Mouse (Mus musculus) midbrain, postnatal 0 days (tissue): ENCODE data around the gene Ccdc88c. TPM values are rescaled to one million over a fixed set of nuclear protein-coding genes. Genes with fewer than 3 reads are reported as not detected.

Experiments
- ATAC-seq: fragments of 200-750 bp; cut with Nextera tagmentation; 2 replicates; pipeline ENCODE4 v1.8.0; 2017; ENCODE audit warnings: moderate number of reproducible peaks, mild to moderate bottlenecking, moderate TSS enrichment, moderate library complexity; ENCODE audit not compliant: low FRiP score
- DNase-seq: peaks from one replicate; pipeline ENCODE4 v3.0.0-alpha.2; 2015; ENCODE audit warnings: low spot score
- H3K27ac ChIP-seq: fragments of 300-500 bp; sonication (generic); 2 replicates; pipeline ENCODE4 v1.5.1; 2014; ENCODE audit warnings: low read depth, mild to moderate bottlenecking, low read length, mixed read lengths
- H3K27me3 ChIP-seq: fragments of 300-500 bp; sonication (generic); 2 replicates; pipeline ENCODE4 v1.6.1; 2014; ENCODE audit warnings: low read length, control low read depth, mixed read lengths; ENCODE audit not compliant: insufficient read depth
- H3K36me3 ChIP-seq: fragments of 300-500 bp; sonication (generic); 2 replicates; pipeline ENCODE4 v1.6.1; 2014; ENCODE audit warnings: low read length, control low read depth, mixed read lengths; ENCODE audit not compliant: insufficient read depth
- H3K4me1 ChIP-seq: fragments of 300-500 bp; sonication (generic); 2 replicates; pipeline ENCODE4 v1.6.1; 2014; ENCODE audit warnings: mild to moderate bottlenecking, control low read depth, antibody characterized with exemption, low read length, mixed read lengths; ENCODE audit not compliant: insufficient read depth
- H3K4me2 ChIP-seq: fragments of 300-500 bp; sonication (generic); 2 replicates; pipeline ENCODE4 v1.6.1; 2014; ENCODE audit warnings: low read depth, mild to moderate bottlenecking, low read length, mixed read lengths; ENCODE audit not compliant: poor library complexity, severe bottlenecking
- H3K4me3 ChIP-seq: fragments of 300-500 bp; sonication (generic); 2 replicates; pipeline ENCODE4 v1.5.1; 2014; ENCODE audit warnings: low read depth, mild to moderate bottlenecking, low read length, moderate library complexity
- H3K9ac ChIP-seq: fragments of 300-500 bp; sonication (generic); replicated peaks from 2 replicates; pipeline ENCODE4 v1.6.1; 2014; ENCODE audit warnings: mild to moderate bottlenecking, low read length, moderate library complexity, mixed read lengths; ENCODE audit not compliant: poor library complexity, severe bottlenecking
- H3K9me3 ChIP-seq: fragments of 300-500 bp; sonication (generic); 2 replicates; pipeline ENCODE4 v1.6.1; 2016; ENCODE audit warnings: low read length, control low read depth
- CTCF ChIP-seq: IDR thresholded peaks from 2 replicates; pipeline ENCODE4 v1.5.1; 2016; ENCODE audit warnings: antibody characterized with exemption, mild to moderate bottlenecking
- WGBS: fragments of 180-500 bp; shearing (Covaris S2); extraction: QIAGEN DNeasy Blood & Tissue Kit; methylation state at CpG from one replicate; pipeline ENCODE4 v1.1.7; 2014; 5-methylcytosine and 5-hydroxymethylcytosine counted together
- polyA plus RNA-seq: library from polyadenylated mRNA; unstranded; fragments of >200 nt; fragmentation: Nextera tagmentation; extraction: Ambion mirVana; gene quantifications from 2 replicates; pipeline ENCODE4 v1.2.1, GENCODE M21; 2015
- total RNA-seq: library from RNA; depleted of rRNA; stranded (reverse); fragments of >200 nt; gene quantifications from 2 replicates; pipeline ENCODE4 v1.2.3, GENCODE M21; 2014

The Ccdc88c gene
- total and polyA plus RNA-seq, 2 experiments from 2014 or later, result 12.6 to 24.8 TPM

DNA sequence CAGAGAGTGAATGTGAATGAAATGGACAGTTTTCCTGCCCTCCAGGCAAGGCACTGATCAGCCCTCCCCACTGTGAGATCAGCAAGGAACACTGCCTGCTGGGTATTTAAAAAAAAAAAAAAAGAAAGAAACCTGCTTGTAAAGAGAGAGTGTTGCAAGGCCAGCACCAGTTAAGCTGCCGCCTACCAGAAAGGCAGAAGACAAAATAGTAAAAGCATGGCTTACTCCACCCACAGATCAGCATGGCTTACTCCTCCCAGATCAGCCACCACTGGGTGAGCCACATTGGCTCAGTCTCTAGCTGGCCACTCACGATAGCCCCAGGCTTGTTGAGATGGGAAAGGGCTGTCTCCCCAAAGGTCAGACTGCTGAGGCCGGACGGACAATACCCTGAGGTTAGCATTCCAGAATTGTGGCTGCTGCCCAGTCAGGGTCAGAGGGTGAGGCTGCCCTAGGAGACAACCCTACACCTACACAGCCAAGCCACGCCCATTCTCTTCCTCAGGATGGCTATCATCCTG lies 32.4 kb downstream of the Ccdc88c start:
- Histone ChIP-seq H3K4me3 (no peak overlapping the region), H3K4me1 (peaks cover 11% of the 10 kb centered on the region; the same call in 1 of the 2 replicates), H3K36me3 (no peaks in the 10 kb centered on the region), H3K4me2 (no peak overlapping the region), H3K27ac (no peak overlapping the region), H3K9ac (no peak overlapping the region), H3K27me3 (no peaks in the 10 kb centered on the region), H3K9me3 (no peaks in the 10 kb centered on the region)
- TF ChIP-seq CTCF, result no peak
- WGBS, result 27% methylated on average over 5 of the region's 5 CpGs
- no peak for DNase-seq
- ATAC-seq, result peak; percentile 13; the same call in 1 of the 2 replicates

DNA sequence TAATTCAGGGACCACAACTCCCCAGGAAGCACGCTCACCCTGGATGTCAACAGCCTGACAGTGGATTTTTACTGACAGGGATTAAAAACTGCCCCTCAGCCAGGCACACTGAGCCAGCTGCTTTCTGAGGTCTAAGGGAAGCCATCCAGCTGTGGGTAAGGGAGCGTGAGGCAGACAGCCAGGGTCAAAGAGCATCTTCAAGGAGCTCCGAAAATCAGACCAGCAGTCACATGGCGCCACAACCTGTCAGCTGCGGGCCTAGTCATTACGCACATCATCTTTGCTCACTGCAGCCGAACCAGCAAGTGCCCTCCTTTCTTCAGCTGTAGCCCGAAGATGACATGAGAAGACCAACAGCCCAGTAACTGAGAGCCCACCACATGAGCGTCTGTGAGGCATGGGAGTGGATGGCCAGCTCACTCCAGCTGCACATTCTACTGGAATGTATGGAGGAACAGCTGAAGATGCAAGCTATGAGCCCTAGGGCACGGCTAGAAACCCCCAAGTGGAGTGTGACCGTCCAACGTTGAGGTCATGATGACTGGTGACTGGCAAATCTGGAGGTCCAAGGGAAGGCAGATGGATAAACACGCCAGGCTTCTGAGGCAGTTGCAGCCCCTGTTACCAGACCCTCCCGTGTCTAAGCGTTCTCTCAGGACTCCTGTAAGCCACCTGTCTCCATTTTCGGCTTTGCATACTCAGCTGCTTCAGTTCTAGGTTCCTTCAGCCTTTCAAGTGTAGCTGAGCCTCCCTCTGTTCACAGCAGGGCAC lies 33.1 kb downstream of the Ccdc88c start:
- no peak overlapping the region for H3K27ac ChIP-seq
- H3K9me3 ChIP-seq, result no peaks in the 10 kb centered on the region
- peaks cover 11% of the 10 kb centered on the region; the same call in 1 of the 2 replicates for H3K4me1 ChIP-seq
- 29% methylated on average over 16 of the region's 16 CpGs for WGBS
- no peak for DNase-seq
- no peak for TF ChIP-seq CTCF
- ATAC-seq, result 0 out of 2 replicates have a peak, but pooled peaks have one; percentile 16
- H3K36me3 ChIP-seq, result no peaks in the 10 kb centered on the region
- H3K4me3 ChIP-seq, result no peak overlapping the region
- H3K4me2 ChIP-seq, result no peak overlapping the region
- no peak overlapping the region for H3K9ac ChIP-seq
- H3K27me3 ChIP-seq, result no peaks in the 10 kb centered on the region

DNA sequence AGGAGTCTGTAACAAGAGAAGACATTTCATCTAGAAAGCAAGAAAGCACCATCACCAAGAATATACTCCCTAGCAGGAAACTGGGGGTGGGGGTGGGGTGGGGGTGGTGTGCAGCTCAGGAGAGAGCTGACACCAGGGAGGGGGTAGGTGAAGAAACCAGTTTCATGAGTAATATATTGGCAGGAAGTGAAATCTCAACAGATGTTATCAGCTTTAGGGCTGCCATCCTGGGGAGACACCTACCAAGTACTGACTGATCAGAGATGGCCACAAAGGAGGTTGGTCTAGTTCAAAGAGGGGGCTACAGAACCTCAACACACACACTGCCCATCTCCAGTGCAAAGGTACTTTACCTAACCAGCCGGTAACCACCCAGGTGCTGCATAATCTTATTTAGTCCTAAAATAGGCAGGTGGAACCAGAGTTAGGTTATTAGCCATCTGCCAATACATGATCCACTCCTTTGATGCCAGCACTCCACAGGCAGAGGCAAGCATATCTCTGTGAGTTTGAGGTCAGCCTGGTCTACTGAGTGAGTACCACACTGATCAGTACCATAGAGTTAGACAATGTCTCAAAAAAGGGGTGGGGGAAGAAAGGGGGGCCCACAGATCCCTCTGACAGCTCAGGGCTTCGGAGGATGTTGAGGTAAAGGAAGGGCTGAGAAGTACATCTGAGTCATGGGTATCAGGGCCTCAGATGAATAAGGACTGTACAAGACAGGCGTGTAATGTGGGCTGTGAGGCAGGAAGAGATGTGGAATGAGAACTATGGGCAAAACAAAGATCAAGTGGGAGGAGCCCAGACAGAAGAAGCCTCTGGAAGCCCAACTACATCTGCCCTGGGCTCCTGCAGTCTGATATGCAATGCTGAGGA lies 34.5 kb downstream of the Ccdc88c start:
- WGBS, result 72% methylated on average over 3 of the region's 3 CpGs
- Histone ChIP-seq H3K36me3 (no peaks in the 10 kb centered on the region), H3K4me3 (no peak overlapping the region), H3K9me3 (no peaks in the 10 kb centered on the region), H3K27me3 (no peaks in the 10 kb centered on the region), H3K9ac (no peak overlapping the region), H3K4me1 (peaks cover 25% of the 10 kb centered on the region), H3K27ac (no peak overlapping the region), H3K4me2 (no peak overlapping the region)
- DNase-seq, result no peak
- ATAC-seq, result no peak
- no peak for TF ChIP-seq CTCF

DNA sequence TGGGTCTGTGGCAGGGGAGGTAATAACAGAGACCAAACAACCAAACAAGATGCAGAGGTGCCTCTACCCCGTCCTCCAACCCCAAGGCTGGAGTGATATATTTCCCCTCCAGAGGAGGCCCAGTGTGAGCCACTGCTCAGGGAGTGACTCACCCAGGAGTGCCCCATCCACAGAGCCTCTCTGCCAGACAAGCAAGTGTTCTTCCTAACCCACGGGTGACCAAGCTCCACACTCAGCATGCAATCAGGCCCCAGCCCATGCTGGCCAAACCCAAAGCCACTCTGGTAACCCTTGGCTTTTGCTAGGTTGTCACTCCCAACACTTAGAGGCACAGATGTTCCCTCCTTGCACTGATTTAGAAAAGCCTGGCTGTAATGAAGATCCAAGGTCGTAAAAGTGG lies 35.7 kb downstream of the Ccdc88c start:
- Histone ChIP-seq H3K4me3 (no peak overlapping the region), H3K27ac (no peak overlapping the region), H3K4me2 (no peak overlapping the region), H3K36me3 (no peaks in the 10 kb centered on the region), H3K9me3 (no peaks in the 10 kb centered on the region), H3K27me3 (no peaks in the 10 kb centered on the region), H3K4me1 (peaks cover 36% of the 10 kb centered on the region), H3K9ac (no peak overlapping the region)
- TF ChIP-seq CTCF, result no peak
- ATAC-seq (no peak), DNase-seq (no peak)
- WGBS, result 78% methylated on average over 3 of the region's 3 CpGs

DNA sequence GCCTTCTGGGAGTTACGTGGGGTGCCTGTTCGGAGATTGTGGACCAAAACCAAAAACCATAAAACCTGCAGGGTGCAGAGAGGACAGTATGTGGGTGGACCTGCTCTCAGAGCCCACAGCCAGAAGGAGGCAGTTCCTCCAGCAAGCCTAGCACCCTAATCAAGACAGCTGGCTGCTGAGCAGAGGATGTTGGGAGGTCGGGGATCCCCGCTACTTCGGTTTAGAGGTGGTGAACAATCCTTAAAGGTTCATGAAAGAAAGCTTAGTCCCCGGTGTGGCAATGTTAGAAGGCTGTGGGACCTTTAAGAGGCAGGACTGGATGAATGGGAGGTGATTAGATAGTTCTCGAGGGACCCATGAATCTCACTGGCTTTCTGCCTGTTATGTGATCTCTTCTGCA lies 36.4 kb downstream of the Ccdc88c start:
- no peaks in the 10 kb centered on the region for H3K36me3 ChIP-seq
- peaks cover 36% of the 10 kb centered on the region for H3K4me1 ChIP-seq
- H3K4me2 ChIP-seq, result no peak overlapping the region
- ATAC-seq (no peak), DNase-seq (no peak)
- H3K27me3 ChIP-seq, result no peaks in the 10 kb centered on the region
- WGBS, result 89% methylated on average over 7 of the region's 7 CpGs
- H3K27ac ChIP-seq, result no peak overlapping the region
- H3K9me3 ChIP-seq, result no peaks in the 10 kb centered on the region
- TF ChIP-seq CTCF, result no peak
- no peak overlapping the region for H3K4me3 ChIP-seq
- no peak overlapping the region for H3K9ac ChIP-seq
